Mouse (Mus musculus): Measurements from ENCODE around the gene Gm281. TPM values are rescaled to one million over a fixed set of nuclear protein-coding genes. Genes with fewer than 3 reads are reported as not detected.
A peak's percentile ranks its signal among the peaks of the same experiment; 100 is the strongest.

Gm281 gene
- polyA plus RNA-seq, 1 experiment from 2014 or later: not detected

DNA sequence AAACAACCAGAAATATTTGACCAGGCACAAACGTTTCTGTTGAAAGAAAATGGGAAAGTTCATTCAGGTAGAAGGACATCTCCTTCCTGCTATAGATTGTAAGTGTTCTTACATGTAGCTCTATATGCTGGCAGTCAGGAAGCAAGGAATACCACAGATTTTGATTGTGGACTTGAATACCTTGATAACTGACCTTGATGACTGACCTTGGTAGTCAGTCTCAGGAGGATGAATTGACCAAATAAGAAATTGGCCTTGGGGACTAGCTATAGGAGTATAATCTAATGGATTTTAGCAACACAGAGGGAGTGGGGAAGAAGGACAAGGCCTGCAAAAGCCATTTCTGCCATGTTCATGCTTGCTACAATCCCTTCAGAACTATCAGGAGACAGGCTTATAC is 123.8 kb downstream of the Gm281 start:
- H3K9me3 ChIP-seq: no peaks in the 10 kb centered on the region
- no peaks in the 10 kb centered on the region for H3K36me3 ChIP-seq
- H3K4me1 ChIP-seq (replicated peaks): no peaks in the 10 kb centered on the region
- no peak for ATAC-seq
- H3K27ac ChIP-seq: no peak overlapping the region
- no peak overlapping the region for H3K4me2 ChIP-seq (replicated peaks)
- H3K9ac ChIP-seq (replicated peaks): no peak overlapping the region
- WGBS: 45% methylated on average over 1 of the region's 1 CpGs
- H3K27me3 ChIP-seq: no peaks in the 10 kb centered on the region
- no peak overlapping the region for H3K4me3 ChIP-seq (replicated peaks)

DNA sequence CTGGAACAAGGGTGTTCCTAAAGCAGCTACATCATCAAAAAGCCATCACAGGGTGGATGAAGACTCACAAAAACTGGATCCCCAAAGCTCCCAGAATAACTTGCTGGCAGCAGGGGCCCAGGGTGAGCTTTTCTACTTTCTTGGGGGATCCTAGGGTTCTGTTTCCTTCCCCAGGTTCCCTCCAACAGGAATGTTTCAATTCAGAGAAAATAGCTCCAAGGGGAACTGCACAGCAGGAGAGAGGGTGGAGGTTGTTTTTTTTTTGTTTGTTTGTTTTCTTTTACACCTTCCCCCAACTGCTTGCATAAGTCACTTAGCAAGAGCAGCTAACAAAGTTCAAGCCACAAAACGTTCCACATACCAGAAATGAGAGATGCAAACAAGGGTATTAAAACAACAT is 124.3 kb downstream of the Gm281 start:
- H3K36me3 ChIP-seq: no peaks in the 10 kb centered on the region
- no peak overlapping the region for H3K27ac ChIP-seq
- no peaks in the 10 kb centered on the region for H3K27me3 ChIP-seq
- H3K9ac ChIP-seq (replicated peaks): no peak overlapping the region
- H3K4me1 ChIP-seq (replicated peaks): no peaks in the 10 kb centered on the region
- H3K4me3 ChIP-seq (replicated peaks): no peak overlapping the region
- no peak overlapping the region for H3K4me2 ChIP-seq (replicated peaks)
- H3K9me3 ChIP-seq: no peaks in the 10 kb centered on the region
- 27% methylated on average over 1 of the region's 1 CpGs for WGBS
- ATAC-seq: no peak

DNA sequence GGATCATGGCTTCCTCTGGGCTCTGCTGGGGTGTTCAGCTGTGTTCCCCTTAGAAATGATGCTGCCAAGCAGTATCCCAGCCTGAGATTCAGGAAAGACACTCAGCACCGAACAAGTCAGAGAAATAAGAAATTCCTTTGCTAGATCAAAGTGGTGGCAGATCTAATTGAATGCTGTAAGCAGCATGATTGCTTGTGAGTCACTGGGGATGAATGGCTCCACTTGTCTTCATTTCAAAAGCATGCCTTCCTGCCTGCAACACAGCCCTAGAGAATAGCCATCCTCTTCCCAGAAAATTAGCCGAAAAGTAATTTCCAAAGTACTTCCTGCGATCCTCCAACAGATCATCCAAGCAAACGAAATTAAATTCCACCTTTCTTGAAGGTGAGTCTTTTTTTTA is 131.3 kb downstream of the Gm281 start:
- Histone ChIP-seq H3K27ac (no peak overlapping the region), H3K27me3 (no peaks in the 10 kb centered on the region), H3K36me3 (no peaks in the 10 kb centered on the region), H3K9ac (replicated peaks) (no peak overlapping the region), H3K9me3 (no peaks in the 10 kb centered on the region), H3K4me1 (replicated peaks) (no peaks in the 10 kb centered on the region), H3K4me2 (replicated peaks) (no peak overlapping the region), H3K4me3 (replicated peaks) (no peak overlapping the region)
- ATAC-seq: no peak
- WGBS: 74% methylated on average over 4 of the region's 4 CpGs

DNA sequence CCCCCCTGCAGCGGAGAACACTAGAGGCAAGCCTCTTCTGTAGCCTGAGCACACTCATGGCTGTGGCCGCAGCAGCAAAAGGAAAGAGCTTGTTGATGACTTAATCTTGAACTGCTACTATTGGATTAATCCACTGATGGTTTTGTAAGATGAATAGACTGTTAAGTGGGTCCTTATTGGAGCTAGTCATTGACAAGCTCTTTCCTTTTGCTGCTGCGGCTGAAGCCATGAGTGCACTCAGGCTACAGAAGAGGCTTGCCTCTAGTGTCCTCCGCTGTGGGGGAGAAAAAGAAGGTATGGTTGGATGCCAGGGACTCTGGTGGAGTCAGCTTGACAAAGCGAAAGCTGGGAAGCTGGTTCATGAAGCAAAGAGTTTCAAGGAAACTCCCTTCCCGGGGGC is 135.9 kb downstream of the Gm281 start:
- no peak overlapping the region for H3K4me3 ChIP-seq (replicated peaks)
- H3K27me3 ChIP-seq: no peaks in the 10 kb centered on the region
- no peaks in the 10 kb centered on the region for H3K9me3 ChIP-seq
- WGBS: 68% methylated on average over 5 of the region's 6 CpGs
- H3K4me2 ChIP-seq (replicated peaks): no peak overlapping the region
- H3K27ac ChIP-seq: no peak overlapping the region
- H3K4me1 ChIP-seq (replicated peaks): peaks cover 3% of the 10 kb centered on the region; the same call in 1 of the 2 replicates
- ATAC-seq: no peak
- no peaks in the 10 kb centered on the region for H3K36me3 ChIP-seq
- no peak overlapping the region for H3K9ac ChIP-seq (replicated peaks)

DNA sequence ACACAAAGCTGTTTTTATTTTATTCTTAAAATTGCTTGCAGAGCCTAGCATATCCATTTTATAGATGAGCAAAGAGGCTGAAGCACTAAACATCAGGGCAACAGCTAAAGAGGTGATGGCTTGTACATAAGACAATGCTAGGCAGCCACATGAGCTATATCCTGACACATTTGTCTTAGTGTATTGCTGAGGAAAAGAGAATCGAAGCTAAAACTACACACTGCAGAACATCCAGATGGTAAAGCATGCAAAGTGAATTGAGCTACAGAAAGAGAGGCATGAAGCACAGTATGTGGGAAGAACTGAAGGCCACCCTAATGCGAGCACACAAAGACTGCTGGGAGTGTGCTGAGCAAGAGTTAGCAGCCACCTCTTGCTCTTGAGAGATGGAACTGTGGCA is 143.1 kb downstream of the Gm281 start:
- Histone ChIP-seq H3K4me2 (replicated peaks) (no peak overlapping the region), H3K27ac (no peak overlapping the region; the same call in 1 of the 2 replicates), H3K36me3 (no peaks in the 10 kb centered on the region), H3K4me1 (replicated peaks) (peaks cover 19% of the 10 kb centered on the region), H3K27me3 (no peaks in the 10 kb centered on the region), H3K9me3 (no peaks in the 10 kb centered on the region), H3K9ac (replicated peaks) (no peak overlapping the region), H3K4me3 (replicated peaks) (no peak overlapping the region)
- 60% methylated on average over 2 of the region's 2 CpGs for WGBS
- ATAC-seq: peak; percentile 41; the same call in 1 of the 2 replicates

DNA sequence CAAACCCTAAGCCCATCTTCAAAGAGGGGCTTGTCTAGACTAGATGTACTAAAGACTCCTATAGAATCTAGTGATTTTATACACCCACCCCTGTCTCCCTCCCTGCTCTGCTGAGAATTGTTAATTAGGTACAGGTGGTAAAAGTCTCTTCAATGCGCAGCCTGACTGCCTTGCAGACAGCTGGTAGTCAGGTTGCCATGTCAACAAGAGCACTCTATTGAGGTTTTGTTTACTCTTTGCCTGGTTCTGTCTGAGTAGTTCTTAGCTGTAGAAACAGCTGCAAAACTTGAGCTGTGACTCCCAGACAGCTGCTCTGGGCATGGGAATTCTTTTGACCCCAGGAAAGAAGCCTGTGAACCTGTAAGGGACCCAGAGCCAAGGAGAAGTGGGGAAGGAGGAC is 143.6 kb downstream of the Gm281 start:
- WGBS: 0% methylated on average over 1 of the region's 1 CpGs
- H3K4me1 ChIP-seq (replicated peaks): peaks cover 19% of the 10 kb centered on the region
- H3K4me2 ChIP-seq (replicated peaks): no peak overlapping the region
- H3K4me3 ChIP-seq (replicated peaks): no peak overlapping the region
- H3K36me3 ChIP-seq: no peaks in the 10 kb centered on the region
- peak; percentile 95 for ATAC-seq
- H3K27me3 ChIP-seq: no peaks in the 10 kb centered on the region
- H3K9me3 ChIP-seq: no peaks in the 10 kb centered on the region
- peak overlapping the region; percentile 37; the same call in 1 of the 2 replicates for H3K27ac ChIP-seq
- no peak overlapping the region for H3K9ac ChIP-seq (replicated peaks)

Small RNAs within 50 kb of the gene (microRNA-seq; reads per million reads assigned to microRNA genes)
- not detected for gene Gm27506

Other genes starting within 250 kb of the Gm281 start
- not detected in 2 replicates for gene Sntn, start 243.6 kb downstream of the Gm281 start, polyA plus RNA-seq (2015; fragmentation: Nextera tagmentation; extraction: Ambion mirVana)
- 3.4 and 3.8 TPM in 2 replicates for gene Atxn7, start 47.0 kb upstream of the Gm281 start, polyA plus RNA-seq (2015; fragmentation: Nextera tagmentation; extraction: Ambion mirVana)
- gene Thoc7, start 47.4 kb upstream of the Gm281 start, polyA plus RNA-seq (2015; fragmentation: Nextera tagmentation; extraction: Ambion mirVana): 196 and 215 TPM in 2 replicates
- 285 and 292 TPM in 2 replicates for gene Psmd6, start 206.5 kb upstream of the Gm281 start, polyA plus RNA-seq (2015; fragmentation: Nextera tagmentation; extraction: Ambion mirVana)

Measured in midbrain, embryonic 13.5 days (tissue).